Mouse (Mus musculus) cortical plate, adult 2 months (tissue): ENCODE results near the gene Rufy3. TPM values are rescaled to one million over a fixed set of nuclear protein-coding genes. Genes with fewer than 3 reads are reported as not detected.

Experiments used
- H3K27ac ChIP-seq: fragments of 200-500 bp; 2 replicates; pipeline ENCODE4 v1.5.1; 2012; ENCODE audit warnings: low read length, control low read depth, inconsistent platforms; ENCODE audit not compliant: insufficient read depth
- H3K4me1 ChIP-seq: fragments of 200-500 bp; 2 replicates; pipeline ENCODE4 v1.6.1; 2011; ENCODE audit warnings: low read length; ENCODE audit not compliant: control insufficient read depth, insufficient read depth
- H3K4me3 ChIP-seq: fragments of 200-500 bp; 2 replicates; pipeline ENCODE4 v1.5.1; 2011; ENCODE audit warnings: mild to moderate bottlenecking, low read length, control low read depth; ENCODE audit not compliant: insufficient read depth
- CTCF ChIP-seq: fragments of 200-500 bp; IDR thresholded peaks from 2 replicates; pipeline ENCODE4 v1.5.1; 2011; ENCODE audit warnings: mild to moderate bottlenecking, control low read depth, low read length; ENCODE audit not compliant: insufficient read depth; ENCODE audit errors: extremely low read depth
- POLR2A ChIP-seq: fragments of 200-500 bp; IDR thresholded peaks from 2 replicates; pipeline ENCODE4 v1.6.1; 2011; ENCODE audit warnings: mild to moderate bottlenecking, low read length, control low read depth; ENCODE audit not compliant: insufficient read depth; ENCODE audit errors: extremely low read depth
- polyA plus RNA-seq: library from polyadenylated mRNA; depleted of rRNA; stranded (reverse); fragments of >200 nt; gene quantifications from 2 replicates; pipeline ENCODE4 v1.2.3, GENCODE M21; 2012

Gene Rufy3
- polyA plus RNA-seq, 1 experiment, result 102 TPM

GRCm38 (mm10) chr5:88680567-88680966 lies 115.7 kb downstream of the Rufy3 start:
- peaks cover 2% of the 10 kb centered on the region; the same call in 1 of the 2 replicates for H3K4me1 ChIP-seq
- no peak overlapping the region for H3K27ac ChIP-seq
- no peak for TF ChIP-seq POLR2A
- no peak for TF ChIP-seq CTCF
- no peak overlapping the region for H3K4me3 ChIP-seq

- no peak overlapping the region for H3K27ac ChIP-seq
- no peak overlapping the region for H3K4me3 ChIP-seq
- TF ChIP-seq POLR2A, result no peak
- no peak for TF ChIP-seq CTCF
- H3K4me1 ChIP-seq, result no peaks in the 10 kb centered on the region
These were observed 118.9 kb downstream of the Rufy3 start for GRCm38 (mm10) chr5:88683706-88684105.

GRCm38 (mm10) chr5:88684226-88684625 lies 119.4 kb downstream of the Rufy3 start:
- Histone ChIP-seq H3K4me3 (no peak overlapping the region), H3K4me1 (no peaks in the 10 kb centered on the region), H3K27ac (no peak overlapping the region)
- TF ChIP-seq POLR2A (no peak), CTCF (no peak)

GRCm38 (mm10) chr5:88685306-88685705 lies 120.5 kb downstream of the Rufy3 start:
- no peak for TF ChIP-seq POLR2A
- no peak for TF ChIP-seq CTCF
- no peak overlapping the region for H3K27ac ChIP-seq
- no peak overlapping the region for H3K4me3 ChIP-seq
- no peaks in the 10 kb centered on the region for H3K4me1 ChIP-seq

GRCm38 (mm10) chr5:88685745-88686299 lies 121.0 kb downstream of the Rufy3 start:
- Histone ChIP-seq H3K27ac (no peak overlapping the region), H3K4me1 (no peaks in the 10 kb centered on the region)
- no peak for TF ChIP-seq POLR2A
- no peak for TF ChIP-seq CTCF

GRCm38 (mm10) chr5:88687996-88688406 lies 123.2 kb downstream of the Rufy3 start:
- Histone ChIP-seq H3K4me3 (no peak overlapping the region), H3K4me1 (no peaks in the 10 kb centered on the region), H3K27ac (no peak overlapping the region)
- no peak for TF ChIP-seq POLR2A
- no peak for TF ChIP-seq CTCF

More at GRCm38 (mm10) chr5:88685745-88686299, 121.0 kb downstream of the Rufy3 start:
- no peak overlapping the region for H3K4me3 ChIP-seq

GRCm38 (mm10) chr5:88688583-88689187 lies 123.8 kb downstream of the Rufy3 start:
- Histone ChIP-seq H3K4me1 (no peaks in the 10 kb centered on the region), H3K4me3 (no peak overlapping the region), H3K27ac (no peak overlapping the region)
- TF ChIP-seq POLR2A, result no peak

GRCm38 (mm10) chr5:88689279-88689938 lies 124.6 kb downstream of the Rufy3 start:
- H3K4me3 ChIP-seq, result no peak overlapping the region
- TF ChIP-seq POLR2A (no peak), CTCF (peak; percentile 30; the same call in 1 of the 2 replicates)
- H3K4me1 ChIP-seq, result no peaks in the 10 kb centered on the region
- no peak overlapping the region for H3K27ac ChIP-seq

GRCm38 (mm10) chr5:88690681-88691505 lies 126.1 kb downstream of the Rufy3 start:
- H3K4me3 ChIP-seq, result no peak overlapping the region
- TF ChIP-seq CTCF (no peak), POLR2A (no peak)
- H3K4me1 ChIP-seq, result no peaks in the 10 kb centered on the region
- H3K27ac ChIP-seq, result no peak overlapping the region
